Mouse (Mus musculus) telencephalon, adult 2 months (tissue): Measurements from ENCODE around the gene B4gat1.
"Not testable (repeated sequence)": the region's sequence is repeated elsewhere in the genome, so short reads cannot be mapped to it uniquely, and the experiment has no call there.

Experiments
- DNase-seq: peaks from one replicate; pipeline ENCODE4 v3.0.0-alpha.2; 2011; ENCODE audit warnings: low read depth, low spot score

B4gat1 gene

DNA sequence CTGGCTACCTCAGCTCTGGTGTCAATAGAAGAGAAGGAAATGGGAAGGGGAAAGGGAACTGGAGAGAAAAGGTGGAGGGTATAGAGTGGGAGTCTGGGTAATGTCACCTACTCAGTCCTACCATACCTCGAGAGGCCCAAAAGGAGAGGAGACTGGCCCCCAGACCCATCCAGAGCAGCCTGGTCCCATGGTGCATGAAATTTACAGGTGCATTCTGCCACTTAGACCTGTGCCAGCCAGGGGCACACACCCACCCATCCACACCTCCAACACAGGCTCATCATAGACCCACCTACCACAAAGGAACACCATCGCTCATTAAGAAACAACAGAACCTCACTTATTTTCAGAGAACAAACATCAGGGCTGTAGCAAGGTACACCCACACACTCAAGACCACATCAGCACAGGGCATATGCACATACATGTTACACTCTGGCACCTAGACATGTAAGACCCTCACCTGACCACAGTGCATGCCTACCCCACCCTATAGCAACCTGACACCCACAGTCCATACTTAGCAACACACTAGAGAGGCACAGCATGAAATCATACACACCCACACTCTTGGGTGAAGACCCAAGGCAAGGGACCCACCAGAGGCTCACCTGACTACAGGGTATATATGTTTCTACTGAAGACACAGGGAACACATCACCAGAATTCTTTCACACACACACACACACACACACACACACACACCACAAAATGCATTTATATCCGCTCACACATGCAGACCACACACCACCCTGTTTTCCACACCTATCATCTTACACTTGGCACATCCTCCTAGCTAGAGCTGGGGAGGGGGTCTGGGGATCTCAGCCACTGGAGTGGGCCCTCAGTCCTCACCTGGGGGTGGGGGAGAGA lies 45.6 kb downstream of the B4gat1 start:
- DNase-seq: no peak

- DNase-seq: no peak
These were observed 46.2 kb downstream of the B4gat1 start for GRCm38 (mm10) chr19:5084834-5085144.

GRCm38 (mm10) chr19:5085145-5085863 lies 46.7 kb downstream of the B4gat1 start, which contains the start of gene Tmem151a:
Tmem151a (minus strand) TSS chr19:5085531.
- no peak for DNase-seq

DNA sequence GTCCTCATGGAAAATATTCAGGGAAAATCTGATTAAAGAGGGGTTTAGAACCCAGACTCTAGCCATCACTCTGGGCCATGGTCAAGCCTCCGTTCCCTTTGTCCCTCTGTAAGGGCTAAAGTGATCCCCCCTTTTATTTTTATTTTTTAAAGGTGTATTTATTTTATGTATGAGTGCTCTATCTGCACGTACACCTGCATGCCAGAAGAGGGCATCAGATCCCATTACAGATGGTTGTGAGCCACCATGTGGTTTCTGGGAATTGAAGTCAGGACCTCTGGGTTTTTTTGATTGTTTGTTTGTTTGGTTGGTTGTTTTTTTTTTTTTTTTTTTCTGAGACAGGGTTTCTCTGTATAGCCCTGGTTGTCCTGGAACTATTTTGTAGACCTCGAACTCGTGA lies 47.9 kb downstream of the B4gat1 start:
- DNase-seq: not testable (repeated sequence)

DNA sequence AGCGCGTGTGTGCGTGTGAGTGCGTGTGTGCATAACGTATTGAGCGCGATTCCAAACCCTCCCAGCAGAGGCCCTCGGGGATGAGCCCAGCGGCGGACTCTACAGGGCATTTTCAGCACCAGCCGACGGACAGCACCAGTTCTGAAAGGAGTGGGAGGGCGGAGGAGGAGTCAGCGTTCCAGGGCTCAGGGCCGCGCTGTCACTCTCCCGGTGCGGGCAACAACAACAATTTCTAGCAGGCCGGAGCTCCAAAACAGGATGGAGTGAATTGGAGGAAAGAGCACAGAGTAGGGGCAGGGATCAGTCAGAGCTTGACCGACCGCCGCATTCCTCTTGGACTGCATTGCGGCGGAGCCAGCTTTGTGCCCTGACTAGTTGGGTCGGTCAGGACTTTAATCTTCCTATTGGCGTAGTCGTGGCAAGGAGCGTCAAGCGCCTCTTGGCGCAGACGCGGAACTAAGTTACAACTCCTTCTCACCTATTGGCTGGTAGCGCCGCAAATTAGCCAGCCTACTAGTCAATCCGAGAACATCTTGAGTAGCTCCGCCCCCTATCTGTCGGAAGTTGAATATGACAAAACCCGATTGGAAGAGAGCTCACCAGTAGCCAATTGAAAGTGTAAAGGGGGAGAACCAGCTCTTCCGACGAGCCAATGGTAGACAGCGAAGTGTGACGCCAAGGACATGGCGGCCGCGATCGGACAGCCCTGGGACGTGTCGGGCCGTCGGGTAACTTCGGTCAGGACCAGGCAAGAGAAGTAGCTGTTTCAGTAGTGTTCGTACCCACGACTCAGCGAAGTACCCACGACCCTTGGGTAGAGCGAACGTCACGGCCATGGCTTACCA lies 49.5 kb downstream of the B4gat1 start, which contains the start of gene Yif1a:
TSS of gene Yif1a (plus strand) at position 655 of the 845 bp plus-strand sequence.
- peak; percentile 100 for DNase-seq

DNA sequence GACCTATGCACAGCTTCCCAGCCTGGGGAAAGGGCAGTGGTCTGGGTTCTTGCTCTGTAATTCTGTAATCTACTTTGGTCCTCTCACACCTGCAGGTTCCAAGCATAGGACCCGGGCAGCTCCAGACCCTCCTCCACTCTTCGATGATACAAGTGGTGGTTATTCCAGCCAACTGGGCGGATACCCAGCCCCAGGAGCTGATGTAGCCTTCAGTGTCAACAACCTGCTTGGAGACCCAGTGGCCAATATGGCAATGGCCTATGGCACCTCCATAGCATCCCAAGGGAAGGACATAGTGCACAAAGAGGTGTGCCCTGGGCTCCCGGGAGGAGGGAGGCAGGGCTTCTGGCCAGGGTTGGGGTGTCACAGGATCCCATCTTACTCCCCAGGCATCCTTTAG lies 50.7 kb downstream of the B4gat1 start:
- no peak for DNase-seq
